Mouse (Mus musculus) v-Abl transformed pro-B cells (cell line): ENCODE results near the gene Nynrin.

ENCODE experiments used
- in situ Hi-C, 2 experiments: fragments of 400-800 bp; cut with MboI; formaldehyde crosslinking; loops; one replicate each; pipeline ENCODE4 v1.15.1; 2025; ENCODE audit not compliant: unreplicated experiment in 2 of 2

The Nynrin gene

GRCm38 (mm10) chr14:55838312-55838711 lies 15.5 kb upstream of the Nynrin start:
- in situ Hi-C loops: loop anchor here in 1 of 2 experiments (25.0 kb wide), 1 partner anchor 474 kb away; no protein-coding TSS in a partner anchor

- in situ Hi-C loops: loop anchor here in 1 of 2 experiments (25.0 kb wide), 1 partner anchor 474 kb away; no protein-coding TSS in a partner anchor
Measured at GRCm38 (mm10) chr14:55838740-55839139, 15.1 kb upstream of the Nynrin start.

DNA sequence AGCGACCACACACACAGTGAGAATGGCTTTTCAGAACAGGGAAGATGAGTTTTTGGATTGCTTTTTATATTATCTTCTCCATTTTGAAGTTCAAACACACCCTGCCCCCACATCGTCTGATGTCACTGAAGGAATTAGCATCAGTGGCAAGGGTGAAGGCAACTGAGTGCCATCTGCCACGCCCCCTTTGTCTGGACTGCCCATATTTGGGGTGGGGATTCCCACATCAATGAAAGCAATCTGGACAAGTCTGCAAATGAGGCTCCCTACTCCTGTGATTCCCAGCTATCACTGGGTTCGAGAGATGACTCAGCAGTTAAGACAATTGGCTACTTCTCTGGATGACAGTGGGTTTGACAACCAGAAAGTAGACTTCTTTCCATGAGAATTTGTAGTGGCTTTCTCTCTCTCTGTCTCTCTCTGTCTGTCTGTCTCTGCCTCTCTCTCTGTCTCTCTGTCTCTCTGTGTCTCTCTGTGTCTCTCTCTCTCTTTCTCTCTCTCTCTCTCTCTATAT lies 12.9 kb upstream of the Nynrin start:
- in situ Hi-C loops: loop anchor here in 1 of 2 experiments (25.0 kb wide), 1 partner anchor 471 kb away; no protein-coding TSS in a partner anchor

- in situ Hi-C loops: loop anchor here in 1 of 2 experiments (25.0 kb wide), 1 partner anchor 470 kb away; no protein-coding TSS in a partner anchor
Measured at GRCm38 (mm10) chr14:55842794-55843193, 11.0 kb upstream of the Nynrin start.

GRCm38 (mm10) chr14:55845506-55846294 lies 8.1 kb upstream of the Nynrin start:
- in situ Hi-C loops: loop anchor here in 1 of 2 experiments (25.0 kb wide), 1 partner anchor 467 kb away; no protein-coding TSS in a partner anchor

GRCm38 (mm10) chr14:55850885-55851284 lies 2.9 kb upstream of the Nynrin start:
- in situ Hi-C loops: loop anchor here in 1 of 2 experiments (25.0 kb wide), 1 partner anchor 461 kb away; no protein-coding TSS in a partner anchor

DNA sequence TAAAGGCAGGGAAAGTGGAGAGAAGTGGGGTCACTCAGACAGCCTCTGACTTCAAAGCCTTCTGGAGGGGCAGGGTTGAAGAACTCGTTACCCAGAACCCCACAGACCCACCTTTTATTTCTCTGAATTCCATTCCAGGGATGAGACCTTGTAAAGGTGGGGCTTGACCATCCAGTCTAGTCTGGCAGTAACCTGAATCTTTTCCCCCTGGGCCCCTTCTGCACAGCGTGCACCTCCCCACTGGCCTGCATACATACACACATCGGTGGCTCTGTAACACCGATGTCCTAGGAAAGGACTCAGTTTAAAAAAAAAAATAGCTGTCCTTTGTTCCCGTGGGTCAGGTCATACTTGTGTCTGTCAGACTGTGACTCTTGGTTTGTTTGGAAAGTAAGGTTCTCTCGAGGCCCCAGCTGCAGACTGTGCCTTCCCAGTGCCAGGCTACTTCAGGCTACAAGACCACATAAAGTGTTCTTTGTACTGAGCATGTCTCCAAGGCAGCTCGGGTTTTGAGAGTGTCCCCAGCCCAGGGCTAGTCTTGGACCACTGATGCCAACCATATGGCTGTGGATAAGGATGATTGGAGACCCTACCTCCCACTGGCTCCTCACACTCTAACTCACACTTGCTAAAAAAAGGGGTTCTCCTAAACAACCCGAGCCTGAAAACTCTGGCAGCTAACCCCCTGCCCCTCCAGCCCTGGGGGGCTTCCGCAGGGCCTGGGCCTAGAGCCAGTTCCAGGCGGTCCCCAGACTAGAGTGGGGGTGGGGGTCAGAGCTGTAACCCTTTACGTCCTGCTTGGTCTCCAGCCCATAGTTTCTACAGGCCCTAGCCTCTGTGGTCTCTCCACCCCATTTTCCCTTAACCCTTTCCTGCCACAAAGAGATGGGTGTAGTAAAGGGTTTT lies 911 bp upstream of the Nynrin start:
- in situ Hi-C loops: loop anchor here in 1 of 2 experiments (25.0 kb wide), 1 partner anchor 459 kb away; no protein-coding TSS in a partner anchor

GRCm38 (mm10) chr14:55854406-55855100 lies 743 bp downstream of the Nynrin start:
- in situ Hi-C loops: loop anchor here in 1 of 2 experiments (25.0 kb wide), 1 partner anchor 458 kb away; no protein-coding TSS in a partner anchor

GRCm38 (mm10) chr14:55855101-55855561 lies 1.3 kb downstream of the Nynrin start:
- in situ Hi-C loops: loop anchor here in 1 of 2 experiments (25.0 kb wide), 1 partner anchor 457 kb away; no protein-coding TSS in a partner anchor

DNA sequence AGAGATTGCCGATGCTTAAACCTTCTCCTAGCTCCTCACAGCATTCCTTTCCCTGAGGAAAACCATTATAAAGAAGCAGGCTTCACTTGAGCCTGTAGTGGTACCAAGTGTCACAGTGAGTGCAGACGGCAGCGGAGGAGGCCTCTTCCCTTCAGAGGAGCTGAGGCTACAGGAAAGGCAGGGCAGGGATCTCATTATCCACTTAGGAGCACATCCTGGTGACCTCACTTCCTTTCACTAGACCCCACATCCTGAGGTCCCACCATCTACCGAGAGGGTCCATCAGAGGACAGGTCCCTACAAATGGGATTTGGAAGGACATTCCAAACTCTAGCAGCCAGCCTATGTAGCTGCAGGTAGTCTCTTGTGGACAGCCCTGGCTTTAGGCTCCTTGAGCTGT lies 3.8 kb downstream of the Nynrin start:
- in situ Hi-C loops: loop anchor here in 1 of 2 experiments (25.0 kb wide), 1 partner anchor 455 kb away; no protein-coding TSS in a partner anchor

DNA sequence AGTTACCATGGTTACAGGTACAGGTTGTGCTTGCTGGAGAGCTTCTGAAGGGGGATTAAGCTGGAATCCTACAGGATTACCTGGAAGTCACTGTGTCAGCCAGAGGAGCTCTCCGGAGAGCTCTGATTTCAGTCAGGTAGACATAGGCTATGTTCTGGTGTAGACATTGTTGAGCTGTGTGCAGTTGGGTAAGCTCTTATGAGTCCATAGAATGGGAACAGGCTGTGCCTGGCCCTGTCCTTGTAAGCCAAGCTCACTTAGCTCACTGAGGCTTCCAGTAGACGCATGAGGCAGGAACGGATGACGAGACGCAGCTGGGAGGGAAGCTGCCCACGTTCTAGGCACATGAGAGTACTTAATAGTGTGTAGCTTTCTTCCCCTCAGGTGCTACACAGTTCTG lies 8.4 kb downstream of the Nynrin start:
- in situ Hi-C loops: loop anchor here (10.0 to 25.0 kb wide), 2 partner anchors 77 to 450 kb away; partner anchors contain the start of genes Adcy4 (in 1 of the 2) and Ripk3 (in 1 of the 2)

DNA sequence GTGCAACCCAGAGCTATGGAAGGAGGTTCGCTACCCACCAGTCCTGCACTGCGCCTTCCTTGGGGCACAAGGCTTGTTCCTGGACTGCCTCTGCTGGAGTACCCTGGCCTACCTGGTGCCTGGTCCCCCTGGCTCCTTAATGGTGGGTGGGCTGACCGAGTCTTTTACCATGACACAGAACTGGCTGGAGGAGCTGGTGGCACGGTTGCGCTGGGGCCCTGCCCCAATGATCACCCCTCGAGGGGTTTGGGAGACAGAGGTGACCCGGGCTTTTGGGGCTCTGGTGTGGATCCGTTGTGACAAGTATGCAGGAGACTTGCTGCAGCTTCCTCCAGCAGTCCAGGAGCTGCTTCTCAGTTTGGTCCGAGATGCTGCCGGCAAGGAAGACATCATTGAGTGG lies 9.2 kb downstream of the Nynrin start:
- in situ Hi-C loops: loop anchor here (10.0 to 25.0 kb wide), 2 partner anchors 78 to 449 kb away; partner anchors contain the start of genes Adcy4 (in 1 of the 2) and Ripk3 (in 1 of the 2)

GRCm38 (mm10) chr14:55863773-55864172 lies 10.0 kb downstream of the Nynrin start:
- in situ Hi-C loops: loop anchor here (10.0 to 25.0 kb wide), 2 partner anchors 79 to 449 kb away; partner anchors contain the start of genes Adcy4 (in 1 of the 2) and Ripk3 (in 1 of the 2)

DNA sequence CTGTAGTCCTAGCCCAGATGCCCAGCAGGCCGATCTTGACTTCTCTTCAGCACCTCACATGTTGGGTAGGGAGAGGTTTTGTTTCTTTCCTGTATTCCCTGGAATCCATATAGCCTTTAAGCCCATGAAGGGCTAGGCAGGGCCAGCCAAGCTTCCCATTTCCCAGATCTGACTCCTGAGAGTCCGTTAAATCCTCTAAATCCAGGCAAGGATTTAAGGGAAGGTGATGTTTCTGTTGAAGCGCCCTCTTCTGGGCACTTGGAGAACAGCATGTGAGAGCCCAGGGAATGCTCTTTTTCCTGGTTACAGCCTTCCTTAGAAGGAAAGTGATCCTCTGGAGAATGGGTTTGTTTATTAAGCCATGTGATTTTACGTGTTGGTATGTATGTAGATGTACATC lies 13.2 kb downstream of the Nynrin start:
- in situ Hi-C loops: loop anchor here (10.0 to 25.0 kb wide), 2 partner anchors 82 to 445 kb away; partner anchors contain the start of genes Adcy4 (in 1 of the 2) and Ripk3 (in 1 of the 2)

- in situ Hi-C loops: loop anchor here (10.0 to 25.0 kb wide), 2 partner anchors 84 to 444 kb away; partner anchors contain the start of genes Adcy4 (in 1 of the 2) and Ripk3 (in 1 of the 2)
Measured at GRCm38 (mm10) chr14:55868230-55869026, 14.6 kb downstream of the Nynrin start.

- in situ Hi-C loops: loop anchor here (10.0 to 25.0 kb wide), 2 partner anchors 85 to 443 kb away; partner anchors contain the start of genes Adcy4 (in 1 of the 2) and Ripk3 (in 1 of the 2)
Measured at GRCm38 (mm10) chr14:55869538-55869937, 15.7 kb downstream of the Nynrin start.

- in situ Hi-C loops: loop anchor here (5.0 to 25.0 kb wide), 2 partner anchors 50 to 440 kb away; no protein-coding TSS in a partner anchor
Measured at GRCm38 (mm10) chr14:55872039-55872438, 18.2 kb downstream of the Nynrin start.

GRCm38 (mm10) chr14:55872551-55872950 lies 18.7 kb downstream of the Nynrin start:
- in situ Hi-C loops: loop anchor here (5.0 to 25.0 kb wide), 2 partner anchors 50 to 440 kb away; no protein-coding TSS in a partner anchor
